Mouse (Mus musculus): ENCODE data around the gene Nop53. TPM values are rescaled to one million over a fixed set of nuclear protein-coding genes. Genes with fewer than 3 reads are reported as not detected.

Gene Nop53
- total RNA-seq (2015; ENCODE audit: low replicate concordance), result 23.9 and 38.2 TPM in 2 replicates
- total RNA-seq (2017; ENCODE audit: low replicate concordance), result 66.1 and 114 TPM in 2 replicates

- peak; percentile 87 for ATAC-seq (replicated peaks; ENCODE audit: low FRiP score, poor library complexity, severe bottlenecking)
Measured at GRCm38 (mm10) chr7:15945721-15946536, at the start of gene Nop53. TSS of gene Nop53 (minus strand) at chr7:15946074.

GRCm38 (mm10) chr7:15993789-15994188 lies 47.9 kb upstream of the Nop53 start:
- no peak for ATAC-seq (replicated peaks; ENCODE audit: low FRiP score, poor library complexity, severe bottlenecking)

GRCm38 (mm10) chr7:15993152-15993551 lies 47.3 kb upstream of the Nop53 start:
- ATAC-seq (replicated peaks; ENCODE audit: low FRiP score, poor library complexity, severe bottlenecking), result no peak

GRCm38 (mm10) chr7:15991764-15992163 lies 45.9 kb upstream of the Nop53 start:
- ATAC-seq (replicated peaks; ENCODE audit: low FRiP score, poor library complexity, severe bottlenecking), result no peak

GRCm38 (mm10) chr7:15987661-15988356 lies 41.9 kb upstream of the Nop53 start:
- ATAC-seq (replicated peaks; ENCODE audit: low FRiP score, poor library complexity, severe bottlenecking), result no peak

- ATAC-seq (replicated peaks; ENCODE audit: low FRiP score, poor library complexity, severe bottlenecking), result peak; percentile 57; the same call in 1 of the 2 replicates
Measured at GRCm38 (mm10) chr7:15982729-15983407, 37.0 kb upstream of the Nop53 start.

GRCm38 (mm10) chr7:15981538-15981937 lies 35.7 kb upstream of the Nop53 start:
- no peak for ATAC-seq (replicated peaks; ENCODE audit: low FRiP score, poor library complexity, severe bottlenecking)

- ATAC-seq (replicated peaks; ENCODE audit: low FRiP score, poor library complexity, severe bottlenecking), result no peak
Measured at GRCm38 (mm10) chr7:15980246-15980645, 34.4 kb upstream of the Nop53 start.

- peak; percentile 76 for ATAC-seq (replicated peaks; ENCODE audit: low FRiP score, poor library complexity, severe bottlenecking)
Measured at GRCm38 (mm10) chr7:15975904-15976303, 30.0 kb upstream of the Nop53 start.

- ATAC-seq (replicated peaks; ENCODE audit: low FRiP score, poor library complexity, severe bottlenecking), result no peak
Measured at GRCm38 (mm10) chr7:15975451-15975850, 29.6 kb upstream of the Nop53 start.

GRCm38 (mm10) chr7:15974712-15975111 lies 28.8 kb upstream of the Nop53 start:
- peak; percentile 52; the same call in 1 of the 2 replicates for ATAC-seq (replicated peaks; ENCODE audit: low FRiP score, poor library complexity, severe bottlenecking)

GRCm38 (mm10) chr7:15972247-15972646 lies 26.4 kb upstream of the Nop53 start:
- ATAC-seq (replicated peaks; ENCODE audit: low FRiP score, poor library complexity, severe bottlenecking), result no peak

GRCm38 (mm10) chr7:15969674-15970073 lies 23.8 kb upstream of the Nop53 start:
- ATAC-seq (replicated peaks; ENCODE audit: low FRiP score, poor library complexity, severe bottlenecking), result no peak

- no peak for ATAC-seq (replicated peaks; ENCODE audit: low FRiP score, poor library complexity, severe bottlenecking)
Measured at GRCm38 (mm10) chr7:15968322-15968721, 22.4 kb upstream of the Nop53 start.

- peak; percentile 88 for ATAC-seq (replicated peaks; ENCODE audit: low FRiP score, poor library complexity, severe bottlenecking)
Measured at GRCm38 (mm10) chr7:15967312-15967711, 21.4 kb upstream of the Nop53 start, which contains the start of gene Ehd2. TSS of gene Ehd2 (minus strand) at chr7:15967567.

- no peak for ATAC-seq (replicated peaks; ENCODE audit: low FRiP score, poor library complexity, severe bottlenecking)
Measured at GRCm38 (mm10) chr7:15966489-15966888, 20.6 kb upstream of the Nop53 start.

- ATAC-seq (replicated peaks; ENCODE audit: low FRiP score, poor library complexity, severe bottlenecking), result no peak
Measured at GRCm38 (mm10) chr7:15963798-15964652, 18.2 kb upstream of the Nop53 start.

GRCm38 (mm10) chr7:15962311-15963288 lies 16.7 kb upstream of the Nop53 start:
- ATAC-seq (replicated peaks; ENCODE audit: low FRiP score, poor library complexity, severe bottlenecking), result no peak
